Mouse (Mus musculus) lung, adult 2 months (tissue): ENCODE data around the gene Unc5b. TPM values are rescaled to one million over a fixed set of nuclear protein-coding genes. Genes with fewer than 3 reads are reported as not detected.

Source experiments
- DNase-seq: peaks from one replicate; pipeline ENCODE4 v3.0.0; 2022
- H3K4me1 ChIP-seq: fragments of 200-500 bp; 2 replicates; pipeline ENCODE4 v1.6.1; 2011; ENCODE audit warnings: low read length; ENCODE audit not compliant: control insufficient read depth, insufficient read depth
- H3K4me3 ChIP-seq: fragments of 200-500 bp; replicated peaks from 2 replicates; pipeline ENCODE3; 2011; ENCODE audit warnings: low read depth, mild to moderate bottlenecking, control low read depth, low read length; ENCODE audit errors: extremely low read depth
- CTCF ChIP-seq: fragments of 200-500 bp; IDR thresholded peaks from 2 replicates; pipeline ENCODE4 v1.5.1; 2011; ENCODE audit warnings: mild to moderate bottlenecking, low read length, control low read depth; ENCODE audit not compliant: insufficient read depth
- POLR2A ChIP-seq: fragments of 200-500 bp; IDR thresholded peaks from 2 replicates; pipeline ENCODE4 v1.6.1; 2011; ENCODE audit warnings: low read depth, mild to moderate bottlenecking, control low read depth, low read length, borderline replicate concordance; ENCODE audit errors: extremely low read depth
- WGBS: fragments of 180-500 bp; shearing (Covaris S2); methylation state at CpG from one replicate; pipeline ENCODE4 v1.1.7; 2018; 5-methylcytosine and 5-hydroxymethylcytosine counted together
- polyA plus RNA-seq: library from polyadenylated mRNA; depleted of rRNA; stranded (reverse); fragments of >200 nt; gene quantifications from 2 replicates; pipeline ENCODE4 v1.2.3, GENCODE M21; 2012

Gene Unc5b
- polyA plus RNA-seq, 1 experiment = 16.8 TPM

- peak overlapping the region; percentile 74 for H3K4me3 ChIP-seq
- TF ChIP-seq CTCF (no peak), POLR2A (no peak)
- under 1% methylated on average over 78 of the region's 78 CpGs for WGBS
- H3K4me1 ChIP-seq = peaks cover 7% of the 10 kb centered on the region
- peak; percentile 29 for DNase-seq
These were observed 628 bp downstream of the Unc5b start for GRCm38 (mm10) chr10:60830556-60831350.

DNA sequence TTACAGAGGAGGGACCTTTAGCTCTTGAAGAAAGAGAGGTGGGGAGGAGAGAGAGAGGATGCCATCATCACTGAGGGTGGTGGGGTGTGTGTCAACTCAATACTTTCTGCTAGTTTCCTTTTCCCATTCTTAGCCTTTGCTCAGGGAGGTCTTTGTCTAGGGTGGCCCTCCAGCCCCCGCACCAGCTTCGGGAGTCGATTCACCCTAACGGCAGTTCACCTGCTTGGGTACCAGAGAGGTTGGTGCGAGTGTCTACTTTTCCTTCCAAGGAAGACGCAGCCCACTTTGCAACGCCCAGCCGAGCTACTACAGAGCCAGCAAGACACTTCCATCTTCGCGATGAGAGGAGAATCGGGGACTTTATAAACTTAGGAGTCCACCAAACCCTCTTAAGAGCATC lies 1.4 kb downstream of the Unc5b start:
- H3K4me3 ChIP-seq = peak overlapping the region; percentile 18
- WGBS = 2% methylated on average over 11 of the region's 11 CpGs
- TF ChIP-seq CTCF (no peak), POLR2A (no peak)
- peaks cover 7% of the 10 kb centered on the region for H3K4me1 ChIP-seq
- no peak for DNase-seq

DNA sequence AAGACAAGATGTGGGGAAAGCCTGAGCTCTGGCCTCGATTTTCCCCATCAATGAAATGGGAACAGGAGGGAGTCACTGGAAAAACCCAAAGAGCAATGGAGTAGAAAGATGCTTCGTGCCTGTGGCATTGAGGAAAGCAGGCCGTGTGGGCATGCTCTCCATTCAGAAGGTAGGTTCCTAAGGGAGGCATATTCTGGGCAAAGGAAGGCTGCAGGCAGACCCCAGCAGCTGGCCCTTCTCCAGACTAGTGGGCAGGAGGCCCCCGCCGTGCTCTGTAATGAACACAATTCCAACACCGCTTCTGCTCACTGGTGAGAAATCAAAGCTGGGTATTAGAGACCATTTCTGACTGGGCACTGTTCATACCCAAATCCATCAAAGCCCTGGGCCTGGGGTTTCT lies 2.3 kb downstream of the Unc5b start:
- Histone ChIP-seq H3K4me1 (peaks cover 7% of the 10 kb centered on the region), H3K4me3 (no peak overlapping the region)
- 78% methylated on average over 6 of the region's 6 CpGs for WGBS
- TF ChIP-seq POLR2A = no peak
- no peak for TF ChIP-seq CTCF
- no peak for DNase-seq

DNA sequence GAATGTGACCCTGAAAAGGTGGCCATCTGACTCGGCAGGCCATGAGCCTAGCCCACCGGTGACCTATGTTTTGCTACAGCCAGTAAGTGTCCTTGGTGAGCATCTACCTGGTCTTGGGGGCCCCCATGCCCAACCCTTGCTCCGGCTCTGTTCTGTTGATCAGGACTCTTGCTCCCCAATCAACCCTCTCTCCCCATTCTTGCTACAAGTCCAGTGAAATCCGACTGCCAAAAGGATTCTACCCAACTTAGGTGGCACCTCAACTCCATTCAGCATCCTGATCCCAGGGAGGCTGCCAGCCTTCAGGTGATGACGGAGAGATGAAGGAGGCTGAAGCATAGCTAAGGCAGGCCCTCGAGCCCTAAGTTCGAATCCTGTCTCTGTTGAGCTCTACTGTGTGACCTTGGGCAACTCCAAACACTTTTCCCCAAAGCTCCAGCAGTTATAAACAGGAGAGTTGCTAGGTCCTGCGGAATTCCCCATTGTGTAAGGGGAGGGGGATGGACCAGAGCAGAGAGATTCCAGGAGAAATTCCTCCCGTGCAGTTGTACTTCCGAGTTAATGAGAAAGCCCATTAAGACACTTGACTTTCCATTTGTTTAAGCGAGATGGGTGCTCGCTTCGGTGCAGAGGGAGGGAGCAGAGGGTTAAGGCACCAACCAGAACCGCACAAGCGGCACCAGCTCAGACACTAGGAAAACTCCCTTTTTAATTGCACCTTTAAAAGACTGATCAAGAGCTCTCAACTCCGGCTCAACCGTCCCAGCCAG lies 3.3 kb downstream of the Unc5b start:
- peaks cover 7% of the 10 kb centered on the region for H3K4me1 ChIP-seq
- no peak for TF ChIP-seq POLR2A
- no peak for TF ChIP-seq CTCF
- WGBS = 61% methylated on average over 17 of the region's 17 CpGs

GRCm38 (mm10) chr10:60827266-60827665 lies 4.1 kb downstream of the Unc5b start:
- 38% methylated on average over 5 of the region's 5 CpGs for WGBS
- Histone ChIP-seq H3K4me3 (no peak overlapping the region), H3K4me1 (peaks cover 7% of the 10 kb centered on the region)
- TF ChIP-seq CTCF (no peak), POLR2A (no peak)
- DNase-seq = no peak

More for the DNA sequence above, 3.3 kb downstream of the Unc5b start:
- no peak for DNase-seq
- no peak overlapping the region for H3K4me3 ChIP-seq

- peak overlapping the region; percentile 33 for H3K4me3 ChIP-seq
- peak; percentile 34 for DNase-seq
- 11% methylated on average over 34 of the region's 34 CpGs for WGBS
- H3K4me1 ChIP-seq = peaks cover 7% of the 10 kb centered on the region
- no peak for TF ChIP-seq CTCF
- no peak for TF ChIP-seq POLR2A
These were observed 4.7 kb downstream of the Unc5b start for GRCm38 (mm10) chr10:60826461-60827237.

DNA sequence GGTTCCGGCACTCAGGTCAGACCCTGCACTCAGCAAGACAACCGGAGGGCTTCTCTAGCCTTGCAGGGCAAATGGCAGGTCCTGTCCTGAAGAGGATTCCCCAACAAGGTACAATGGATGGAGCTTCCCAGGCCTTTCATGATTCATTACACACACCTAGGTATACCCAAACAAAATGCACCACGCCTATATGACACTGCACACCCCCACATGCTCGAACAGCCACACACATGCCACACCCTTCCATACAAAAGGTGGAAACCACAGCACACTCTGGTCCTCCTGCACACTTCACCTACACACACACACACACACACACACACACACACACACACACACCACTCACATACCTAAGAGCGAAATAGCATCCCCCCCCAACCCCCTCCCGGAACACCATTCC lies 5.4 kb downstream of the Unc5b start:
- 73% methylated on average over 6 of the region's 6 CpGs for WGBS
- peaks cover 7% of the 10 kb centered on the region for H3K4me1 ChIP-seq
- DNase-seq = no peak
- TF ChIP-seq POLR2A (no peak), CTCF (no peak)
- H3K4me3 ChIP-seq = no peak overlapping the region

DNA sequence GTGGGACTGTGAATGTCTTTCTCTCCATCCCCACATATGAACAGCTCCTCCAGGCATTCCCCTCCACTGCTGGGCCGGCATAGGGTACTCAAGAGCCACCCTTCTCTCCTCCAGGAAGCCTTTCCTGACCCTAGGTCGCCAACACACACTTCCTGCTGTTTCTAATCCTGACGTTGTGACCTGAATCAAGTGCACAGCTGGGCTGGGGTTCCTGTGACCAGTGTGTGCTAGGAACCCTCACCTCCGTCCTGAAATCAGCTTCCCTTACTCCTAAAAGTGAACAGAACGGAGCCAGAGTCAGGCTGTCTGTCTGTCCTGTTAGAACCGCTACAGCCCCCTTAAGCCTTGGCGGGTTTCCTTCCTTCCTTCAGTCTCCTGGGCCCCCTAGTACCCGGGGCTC lies 7.6 kb downstream of the Unc5b start:
- Histone ChIP-seq H3K4me1 (peaks cover 5% of the 10 kb centered on the region; the same call in 1 of the 2 replicates), H3K4me3 (no peak overlapping the region)
- TF ChIP-seq POLR2A = no peak
- no peak for TF ChIP-seq CTCF
- no peak for DNase-seq
- WGBS = 50% methylated on average over 8 of the region's 8 CpGs

- 91% methylated on average over 17 of the region's 17 CpGs for WGBS
- no peak for DNase-seq
- Histone ChIP-seq H3K4me1 (peaks cover 5% of the 10 kb centered on the region; the same call in 1 of the 2 replicates), H3K4me3 (no peak overlapping the region)
- TF ChIP-seq POLR2A = no peak
- no peak for TF ChIP-seq CTCF
These were observed 8.5 kb downstream of the Unc5b start for GRCm38 (mm10) chr10:60822641-60823425.
